Comparison of ENCODE assay signal across 8 mouse cellular contexts in the genomic region with DNA sequence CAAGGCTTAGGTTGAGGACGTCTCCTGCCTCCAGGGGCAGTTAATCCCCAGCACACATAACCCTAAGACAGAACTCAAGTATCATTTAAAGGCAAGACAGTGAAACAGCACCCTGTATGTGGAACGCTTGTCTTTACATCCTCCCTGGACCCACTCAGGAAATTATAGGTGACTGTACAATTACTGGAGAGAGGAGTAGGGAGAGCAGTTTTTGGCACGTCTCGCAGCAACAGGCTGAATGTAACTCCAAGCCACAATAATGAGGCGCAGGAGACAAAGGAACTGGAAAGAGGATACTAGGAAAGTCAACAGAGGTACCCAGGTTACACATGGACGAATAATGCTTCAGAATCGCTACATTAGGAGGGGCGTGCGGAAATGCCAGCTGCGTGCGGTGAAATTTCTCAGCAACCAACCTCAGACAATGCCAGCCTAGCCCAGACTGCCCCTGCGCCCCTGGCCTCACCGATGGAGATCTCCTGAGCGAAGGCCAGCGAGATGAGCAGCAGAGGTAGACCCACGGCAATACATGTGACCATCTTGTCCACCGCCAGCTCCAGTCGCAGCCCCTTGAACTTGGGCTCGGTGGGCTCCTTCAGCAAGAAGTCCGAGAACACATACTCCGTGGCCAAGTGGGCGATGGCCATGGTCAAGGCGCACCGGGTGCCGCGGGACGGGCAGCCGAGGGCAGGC. TPM values are rescaled to one million over a fixed set of nuclear protein-coding genes. Genes with fewer than 3 reads are reported as not detected.
DNase-seq lines count a peak whose midpoint lies in the region; ATAC-seq lines count a peak whose summit lies in the region.

No protein-coding gene starts in this region.

- no peaks in the 10 kb centered on the region for H3K9me3 ChIP-seq in hindbrain, embryonic 15.5 days
- no peaks in the 10 kb centered on the region for H3K9me3 ChIP-seq in midbrain, embryonic 12.5 days

- peak overlapping the region; percentile 94 for H3K9ac ChIP-seq in hindbrain, embryonic 15.5 days
- peak overlapping the region; percentile 91 for H3K9ac ChIP-seq in midbrain, embryonic 12.5 days (replicated peaks)

- 1% methylated on average over 28 of the region's 28 CpGs for WGBS in hindbrain, embryonic 15.5 days
- under 1% methylated on average over 28 of the region's 28 CpGs for WGBS in midbrain, embryonic 12.5 days

- peak overlapping the region; percentile 95 for H3K27ac ChIP-seq in hindbrain, embryonic 15.5 days (replicated peaks)
- H3K27ac ChIP-seq in midbrain, embryonic 12.5 days (replicated peaks): peak overlapping the region; percentile 95

- H3K4me1 ChIP-seq in hindbrain, embryonic 15.5 days (replicated peaks): peaks cover 42% of the 10 kb centered on the region
- peaks cover 26% of the 10 kb centered on the region for H3K4me1 ChIP-seq in midbrain, embryonic 12.5 days

- no peaks in the 10 kb centered on the region for H3K27me3 ChIP-seq in hindbrain, embryonic 15.5 days
- no peaks in the 10 kb centered on the region for H3K27me3 ChIP-seq in midbrain, embryonic 12.5 days

- DNase-seq in embryo, embryonic 10.5 days (ENCODE audit: low spot score): peak; percentile 58
- DNase-seq in embryo, embryonic 9.5 days (ENCODE audit: extremely low spot score): no peak
- peak; percentile 30 to 40 for DNase-seq in right cerebral cortex, adult 2 months (ENCODE audit: low spot score in 2 of 2)
- no peak for DNase-seq in right cerebral cortex, postnatal 25 days
- DNase-seq in cerebellum, adult 11-12 months: no peak
- DNase-seq in cerebellum, adult 9-10 months: no peak

- peak overlapping the region; percentile 69 for H3K4me2 ChIP-seq in hindbrain, embryonic 15.5 days
- peak overlapping the region; percentile 67 for H3K4me2 ChIP-seq in midbrain, embryonic 12.5 days (replicated peaks)

- H3K4me3 ChIP-seq in hindbrain, embryonic 15.5 days: peak overlapping the region; percentile 92
- peak overlapping the region; percentile 86 for H3K4me3 ChIP-seq in midbrain, embryonic 12.5 days

- H3K36me3 ChIP-seq in hindbrain, embryonic 15.5 days: no peaks in the 10 kb centered on the region
- peaks cover 5% of the 10 kb centered on the region for H3K36me3 ChIP-seq in midbrain, embryonic 12.5 days

- peak; percentile 53 for ATAC-seq in hindbrain, embryonic 15.5 days (ENCODE audit: low FRiP score, low read depth)
- peak; percentile 55 for ATAC-seq in midbrain, embryonic 12.5 days (ENCODE audit: low FRiP score, low read depth)

RNA-seq across cellular contexts. Expression of a gene that starts 0.7 kb away (rescaled TPM):
- polyA plus RNA-seq in hindbrain, embryonic 15.5 days (2015; fragmentation: Nextera tagmentation; extraction: Ambion mirVana): 171 and 184 TPM in 2 replicates
- polyA plus RNA-seq in midbrain, embryonic 12.5 days (2016; fragmentation: Nextera tagmentation; extraction: Ambion mirVana): 112 and 117 TPM in 2 replicates

Comparison
In these comparisons a context has a peak if more than half of its experiments do, and no peak if none do; other contexts are left out.
1. DNase-seq: peak in embryo, embryonic 10.5 days (single experiment) and right cerebral cortex, adult 2 months (2 of 2); none in embryo, embryonic 9.5 days (single experiment), right cerebral cortex, postnatal 25 days (single experiment), cerebellum, adult 11-12 months (single experiment) and cerebellum, adult 9-10 months (single experiment).